Mouse (Mus musculus) B cell, adult 2 months (primary cell): ENCODE data around the gene Cmss1.
A peak's percentile ranks its signal among the peaks of the same experiment; 100 is the strongest.

Experiments
- DNase-seq, 2 experiments: peaks; one replicate each; pipeline ENCODE4 v3.0.0; 2022

Gene Cmss1

GRCm38 (mm10) chr16:57278976-57279626 is 327.6 kb downstream of the Cmss1 start:
- DNase-seq: no peak

GRCm38 (mm10) chr16:57269751-57270150 is 336.9 kb downstream of the Cmss1 start:
- DNase-seq: no peak

GRCm38 (mm10) chr16:57268058-57268841 is 338.4 kb downstream of the Cmss1 start:
- no peak for DNase-seq

GRCm38 (mm10) chr16:57267068-57267467 is 339.6 kb downstream of the Cmss1 start:
- DNase-seq: no peak

- DNase-seq: peak; percentile 4 to 16
Observed at GRCm38 (mm10) chr16:57260152-57260551, 346.5 kb downstream of the Cmss1 start.

- DNase-seq: peak; percentile 61 to 64
Observed at GRCm38 (mm10) chr16:57259356-57260083, 347.1 kb downstream of the Cmss1 start.
